25 mouse cellular contexts compared by ENCODE assay signal in genomic region chr3:79579891-79580575, GRCm38 (mm10). TPM values are rescaled to one million over a fixed set of nuclear protein-coding genes. Genes with fewer than 3 reads are reported as not detected.
DNase-seq lines count a peak whose midpoint lies in the region; ATAC-seq and TF ChIP-seq lines count a peak whose summit lies in the region.
"Had no signal": no experiment of that assay in that cellular context is flagged by ENCODE, and none has a peak within 500 bp of the region (broad histone marks: within the 10 kb centered on the region; RNA-seq: fewer than 3 reads in every experiment).

No protein-coding gene starts in this region.

- peak; percentile 96 for ATAC-seq in G1E (ENCODE audit: extremely low read depth, insufficient number of reproducible peaks, low FRiP score, poor library complexity, severe bottlenecking)
- peak; percentile 92 for ATAC-seq in liver, postnatal 0 days

- H3K4me3 ChIP-seq in G1E (ENCODE audit: low read depth, low read length): no peak overlapping the region
- H3K4me3 ChIP-seq in liver, postnatal 0 days (ENCODE audit: low read depth, low read length): no peak overlapping the region
- H3K4me3 ChIP-seq: heart, adult 2 months; heart, embryonic 15.5 days; hindbrain, embryonic 15.5 days; left cerebral cortex, adult 2 months; limb, embryonic 10.5 days; midbrain, embryonic 12.5 days; neural tube, embryonic 13.5 days had no signal

- H3K36me3 ChIP-seq in G1E (replicated peaks): no peaks in the 10 kb centered on the region
- no peaks in the 10 kb centered on the region for H3K36me3 ChIP-seq in liver, postnatal 0 days (replicated peaks; ENCODE audit: insufficient read depth, low read length)
- H3K36me3 ChIP-seq: heart, embryonic 15.5 days; hindbrain, embryonic 15.5 days; limb, embryonic 10.5 days; midbrain, embryonic 12.5 days; neural tube, embryonic 13.5 days had no signal

- peaks cover 62% of the 10 kb centered on the region for H3K4me1 ChIP-seq in G1E (ENCODE audit: insufficient read depth, low read depth, low read length)
- H3K4me1 ChIP-seq in liver, postnatal 0 days (ENCODE audit: insufficient read depth): peaks cover 11% of the 10 kb centered on the region

- TF ChIP-seq EP300 in liver, postnatal 0 days (IDR thresholded peaks at IDR 0.05; ENCODE audit: low read depth): peak; percentile 99

- DNase-seq in G1E (ENCODE audit: low spot score) (no peak), liver (peak; percentile 68)
- DNase-seq in c-Kit-positive CD71-positive TER-119-negative erythroid progenitor cells, embryonic 14.5 days (ENCODE audit: low read depth): peak; percentile 72
- no peak for DNase-seq in liver, postnatal 0 days
- DNase-seq in embryo, embryonic 10.5 days (ENCODE audit: low spot score): no peak
- no peak for DNase-seq in kidney, adult 8-10 months
- DNase-seq in frontal cortex, postnatal 36 days (ENCODE audit: low spot score in 2 of 2): no peak
- DNase-seq in gastrocnemius, postnatal 36 days: no peak
- DNase-seq: B cell, adult 2 months; cerebellum, postnatal 10 days; embryo, embryonic 11 days; gastrocnemius, postnatal 10 days; heart, adult 2 months; heart, postnatal 4 days; kidney, adult 11 months; kidney, postnatal 10 days; lung, adult 18-20 months; lung, postnatal 36 days; right cerebral cortex, adult 18-20 months had no signal

- no peaks in the 10 kb centered on the region for H3K9me3 ChIP-seq in G1E (replicated peaks)
- H3K9me3 ChIP-seq in liver, postnatal 0 days (ENCODE audit: low read length): no peaks in the 10 kb centered on the region
- H3K9me3 ChIP-seq: heart, embryonic 15.5 days; hindbrain, embryonic 15.5 days; limb, embryonic 10.5 days; midbrain, embryonic 12.5 days; neural tube, embryonic 13.5 days had no signal

- 47% methylated on average over 5 of the region's 5 CpGs for WGBS in liver, postnatal 0 days (ENCODE audit: insufficient replicate concordance)

- peaks cover 2% of the 10 kb centered on the region; the same call in 1 of the 2 replicates for H3K27me3 ChIP-seq in G1E (ENCODE audit: insufficient read depth, low read length)
- H3K27me3 ChIP-seq in liver, postnatal 0 days (ENCODE audit: insufficient read depth, low read length): no peaks in the 10 kb centered on the region
- H3K27me3 ChIP-seq: heart, embryonic 15.5 days; hindbrain, embryonic 15.5 days; midbrain, embryonic 12.5 days; neural tube, embryonic 13.5 days had no signal

- peak overlapping the region; percentile 84 for H3K27ac ChIP-seq in liver, postnatal 0 days (ENCODE audit: low read depth)
- H3K27ac ChIP-seq: heart, adult 2 months; heart, embryonic 15.5 days; hindbrain, embryonic 15.5 days; left cerebral cortex, adult 2 months; limb, embryonic 10.5 days; midbrain, embryonic 12.5 days; neural tube, embryonic 13.5 days had no signal

- no peak overlapping the region for H3K9ac ChIP-seq in liver, postnatal 0 days (replicated peaks)
- H3K9ac ChIP-seq: heart, embryonic 15.5 days; hindbrain, embryonic 15.5 days; midbrain, embryonic 12.5 days; neural tube, embryonic 13.5 days had no signal

- intact Hi-C loops in gastrocnemius, postnatal 36 days (cut with DNase I): no loop called here

- no peak for TF ChIP-seq CTCF in G1E (IDR thresholded peaks at IDR 0.05; ENCODE audit: low read depth, low read length)
- TF ChIP-seq CTCF in liver, postnatal 0 days (IDR thresholded peaks at IDR 0.05; ENCODE audit: low read depth): no peak

- 0 out of 2 replicates have a peak overlapping the region, but pooled peaks have one; percentile 13 for H3K4me2 ChIP-seq in liver, postnatal 0 days (ENCODE audit: low read depth, low read length)
- H3K4me2 ChIP-seq: heart, embryonic 15.5 days; hindbrain, embryonic 15.5 days; midbrain, embryonic 12.5 days; neural tube, embryonic 13.5 days had no signal

RNA-seq across cellular contexts. Expression of gene Ppid, which starts 11.1 kb away (rescaled TPM):
- total RNA-seq in G1E (2014; fragmentation: Nextera tagmentation): 156 and 169 TPM in 2 replicates
- 213 and 235 TPM in 2 replicates for total RNA-seq in G1E (2017)
- 23.6 and 32.6 TPM in 2 replicates for polyA plus RNA-seq in G1E (2012)
- polyA plus RNA-seq in liver, postnatal 0 days (2015; fragmentation: Nextera tagmentation; extraction: Ambion mirVana): 31.5 and 36.6 TPM in 2 replicates
- total RNA-seq in gastrocnemius, postnatal 36 days (2021): 10 to 100 TPM; 40.2 to 46.0 TPM

RNA-seq across cellular contexts. Expression of gene Fnip2, which starts 12.4 kb away (rescaled TPM):
- total RNA-seq in G1E (2014; fragmentation: Nextera tagmentation): 71.3 and 81.8 TPM in 2 replicates
- total RNA-seq in G1E (2017): 54.5 and 57.6 TPM in 2 replicates
- polyA plus RNA-seq in G1E (2012): 3.2 and 3.5 TPM in 2 replicates
- 2.4 and 3.0 TPM in 2 replicates for polyA plus RNA-seq in liver, postnatal 0 days (2015; fragmentation: Nextera tagmentation; extraction: Ambion mirVana)
- total RNA-seq in gastrocnemius, postnatal 36 days (2021): 1 to 10 TPM; 3.1 to 3.3 TPM

RNA-seq across cellular contexts. Expression of gene 4930579G24Rik, which starts 48.8 kb away (rescaled TPM):
- total RNA-seq in G1E (2014; fragmentation: Nextera tagmentation) (48.3 and 48.5 TPM in 2 replicates), G1E (2017) (16.0 and 17.4 TPM in 2 replicates)
- 2.3 and 3.4 TPM in 2 replicates for polyA plus RNA-seq in G1E (2012)
- 8.7 and 9.6 TPM in 2 replicates for polyA plus RNA-seq in liver, postnatal 0 days (2015; fragmentation: Nextera tagmentation; extraction: Ambion mirVana)
- 1 to 10 TPM; 1.3 to 1.4 TPM for total RNA-seq in gastrocnemius, postnatal 36 days (2021)

RNA-seq across cellular contexts. Expression of gene Etfdh, which starts 49.3 kb away (rescaled TPM):
- 54.1 and 58.2 TPM in 2 replicates for total RNA-seq in G1E (2014; fragmentation: Nextera tagmentation)
- 59.9 and 63.9 TPM in 2 replicates for total RNA-seq in G1E (2017)
- polyA plus RNA-seq in G1E (2012): 19.0 and 20.4 TPM in 2 replicates
- 215 and 239 TPM in 2 replicates for polyA plus RNA-seq in liver, postnatal 0 days (2015; fragmentation: Nextera tagmentation; extraction: Ambion mirVana)
- 100 to 1,000 TPM; 102 to 123 TPM for total RNA-seq in gastrocnemius, postnatal 36 days (2021)

Comparison
In these comparisons a context has a peak if more than half of its experiments do, and no peak if none do; other contexts are left out.
1. DNase-seq: peak in c-Kit-positive CD71-positive TER-119-negative erythroid progenitor cells, embryonic 14.5 days (single experiment) and liver (single experiment); none in G1E (single experiment), liver, postnatal 0 days (single experiment), embryo, embryonic 10.5 days (single experiment), kidney, adult 8-10 months (0 of 2), frontal cortex, postnatal 36 days (0 of 2) and gastrocnemius, postnatal 36 days (0 of 2).
2. RNA of gene Fnip2, which starts 12.4 kb away (total RNA-seq): 54.5 to 81.8 TPM in G1E; 3.1 to 3.3 TPM in gastrocnemius, postnatal 36 days; every median in the first group is over 10 times any median in the second.
3. RNA of gene 4930579G24Rik, which starts 48.8 kb away (total RNA-seq): 16.0 to 48.5 TPM in G1E; 1.3 to 1.4 TPM in gastrocnemius, postnatal 36 days; every median in the first group is over 4 times any median in the second.